Mouse (Mus musculus) kidney, adult 8-10 months (tissue): Measurements from ENCODE around the gene Gm11172.
"Not testable (repeated sequence)": the region's sequence is repeated elsewhere in the genome, so short reads cannot be mapped to it uniquely, and the experiment has no call there.

ENCODE experiments used
- DNase-seq, 2 experiments: peaks; one replicate each; pipeline ENCODE4 v3.0.0; 2022

Gene Gm11172

GRCm38 (mm10) chr16:10834911-10835587 lies 22.3 kb downstream of the Gm11172 start, which contains the start of gene Rmi2:
TSS of gene Rmi2 (plus strand) at chr16:10835059.
- peak; percentile 81 for DNase-seq

DNA sequence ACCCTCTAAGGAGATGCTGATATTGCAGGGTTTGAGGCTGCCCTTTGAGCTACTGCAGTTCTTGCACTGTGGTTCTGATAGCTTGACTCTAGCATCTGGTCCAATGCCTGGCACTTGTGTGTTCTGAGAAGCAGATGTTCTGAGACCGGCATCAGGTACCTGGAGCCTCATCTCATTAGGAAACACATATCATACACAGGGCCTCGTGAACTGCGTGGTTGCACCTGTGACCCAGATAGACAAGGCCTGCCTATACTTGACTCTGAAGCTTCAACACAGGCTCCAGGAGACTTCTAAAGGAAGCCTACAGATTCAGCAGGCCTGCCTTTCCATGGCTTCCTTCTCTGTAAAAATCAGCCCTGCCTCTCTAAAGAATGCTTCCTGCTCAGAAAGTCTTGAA lies 23.7 kb downstream of the Gm11172 start:
- DNase-seq, result no peak

- DNase-seq, result no peak
Measured at GRCm38 (mm10) chr16:10837250-10837649, 24.5 kb downstream of the Gm11172 start.

GRCm38 (mm10) chr16:10837903-10838302 lies 25.2 kb downstream of the Gm11172 start:
- no peak for DNase-seq

DNA sequence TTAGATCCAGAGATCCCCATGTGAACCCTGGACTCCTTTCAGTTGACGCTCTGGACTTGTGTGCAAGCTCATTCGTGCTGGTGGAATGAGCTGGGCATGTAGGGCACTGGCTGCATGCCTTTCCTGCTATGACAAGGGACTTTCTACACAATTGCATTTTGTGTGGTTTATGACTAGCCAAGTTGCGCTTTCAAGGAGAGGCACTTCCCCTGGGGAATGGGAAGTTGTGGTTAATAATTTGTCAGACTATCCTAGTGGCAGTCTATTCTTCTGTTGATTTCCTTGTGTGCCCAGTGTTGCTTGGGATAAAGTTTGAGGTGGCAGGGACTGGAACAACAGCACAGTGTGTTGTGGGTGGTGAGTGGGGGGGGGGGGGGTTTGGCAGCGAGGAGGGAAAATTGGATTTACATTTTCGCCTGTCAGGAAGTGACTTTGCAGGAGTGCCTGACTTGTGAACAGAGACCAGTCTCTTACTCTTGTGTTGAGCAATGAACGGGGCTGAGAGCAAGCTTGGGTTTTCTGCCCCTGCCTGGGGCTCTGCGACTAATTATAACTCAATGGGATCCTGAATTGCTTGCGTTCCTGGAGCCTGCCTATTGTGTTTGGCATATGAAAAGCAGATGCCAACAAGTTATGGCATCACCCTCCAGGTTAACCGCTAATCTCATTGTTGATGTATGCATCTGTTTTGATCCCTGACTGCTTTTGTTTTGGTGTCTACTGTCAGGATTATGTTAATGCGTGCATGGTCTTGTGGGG lies 26.0 kb downstream of the Gm11172 start:
- DNase-seq, result peak in 1 of 2 experiments; percentile 21

DNA sequence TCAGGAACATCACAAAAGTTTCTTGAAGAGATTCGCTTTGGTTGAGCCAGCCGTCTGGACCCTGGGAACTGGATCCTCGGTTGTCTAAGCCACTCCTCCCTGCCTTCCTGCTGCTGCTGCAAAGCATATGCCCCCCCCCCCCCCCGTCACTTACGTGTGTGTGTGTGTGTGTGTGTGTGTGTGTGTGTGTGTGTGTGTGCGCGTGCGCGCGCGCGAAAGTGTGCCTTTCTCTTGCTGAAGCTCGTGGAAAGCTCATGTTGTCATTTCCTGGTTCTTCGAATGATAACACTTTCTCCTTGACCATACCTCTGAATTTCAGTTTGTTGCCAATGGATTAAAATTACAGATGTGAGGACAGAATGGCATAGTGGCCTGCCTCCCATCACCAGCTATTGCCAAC lies 27.3 kb downstream of the Gm11172 start:
- DNase-seq, result no peak

- peak; percentile 42 to 55 for DNase-seq
Measured at GRCm38 (mm10) chr16:10842282-10842855, 29.7 kb downstream of the Gm11172 start.

- DNase-seq, result peak in 1 of 2 experiments; percentile 10
Measured at GRCm38 (mm10) chr16:10843486-10844318, 31.0 kb downstream of the Gm11172 start.

DNA sequence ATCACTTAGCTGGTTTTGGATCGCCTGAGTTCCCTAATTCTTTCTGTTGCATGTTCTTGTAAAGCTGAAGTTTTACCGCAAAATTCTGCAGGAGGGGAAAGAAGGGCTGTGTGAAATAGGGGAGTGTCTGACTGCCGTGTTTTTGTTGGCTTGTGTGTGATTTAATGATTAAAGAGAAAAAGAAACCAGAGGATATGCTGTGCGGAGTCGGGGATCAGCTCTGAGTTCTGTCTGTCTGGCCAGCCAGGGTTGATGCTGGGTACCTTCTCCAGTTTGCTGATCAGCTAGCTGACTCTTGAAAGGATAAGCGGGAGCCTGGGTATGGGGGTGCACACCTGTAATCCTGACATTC lies 31.6 kb downstream of the Gm11172 start:
- DNase-seq, result no peak

- DNase-seq, result no peak
Measured at GRCm38 (mm10) chr16:10845952-10846351, 33.2 kb downstream of the Gm11172 start.

- DNase-seq, result peak; percentile 59 to 77
Measured at GRCm38 (mm10) chr16:10846503-10846902, 33.8 kb downstream of the Gm11172 start.

DNA sequence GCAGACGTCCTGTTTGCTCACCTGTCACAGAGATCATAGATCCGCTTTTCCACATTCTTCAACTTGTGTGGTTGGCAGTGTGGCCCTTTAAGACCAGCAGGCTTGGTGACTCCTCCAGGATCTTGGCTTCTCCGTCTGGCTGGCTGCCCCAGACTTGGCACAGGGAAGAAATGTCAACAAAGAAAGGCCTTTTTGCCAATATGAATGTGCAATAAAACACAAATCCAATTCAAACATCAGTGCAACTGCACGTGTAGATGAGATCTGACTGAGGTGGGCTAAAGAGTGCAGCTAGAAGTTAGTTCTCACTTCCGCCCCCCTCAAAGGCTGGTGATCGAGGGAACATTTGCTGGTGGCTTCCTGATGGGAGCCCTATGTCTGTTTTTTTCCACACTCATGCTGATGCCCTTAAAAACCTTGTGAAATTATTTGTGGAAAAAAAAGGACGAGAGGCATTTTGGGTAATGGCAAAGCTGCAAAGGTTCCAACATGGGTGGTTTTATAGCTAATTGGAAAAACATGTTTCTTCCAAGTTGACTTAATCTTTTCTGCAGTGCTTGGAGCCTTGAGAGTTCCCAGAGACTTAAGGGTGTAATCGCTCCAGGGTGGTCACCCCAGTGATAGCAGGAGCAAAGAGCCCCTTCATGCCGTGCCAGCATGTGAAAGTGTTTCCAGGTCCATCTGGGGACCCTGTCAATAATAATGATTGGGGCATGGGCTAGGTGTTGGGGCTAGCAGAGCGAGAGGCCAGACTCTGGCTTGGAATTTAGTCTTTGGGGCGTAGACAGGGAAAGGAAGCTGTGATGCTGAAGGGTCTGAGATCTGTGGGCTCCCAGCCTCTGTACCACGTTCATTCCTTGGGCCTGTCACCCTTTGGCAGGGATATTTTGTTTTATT lies 37.5 kb downstream of the Gm11172 start:
- peak; percentile 71 to 78 for DNase-seq

GRCm38 (mm10) chr16:10850905-10851304 lies 38.2 kb downstream of the Gm11172 start:
- DNase-seq, result no peak

- not testable (repeated sequence) for DNase-seq
Measured at GRCm38 (mm10) chr16:10852216-10852615, 39.5 kb downstream of the Gm11172 start.

DNA sequence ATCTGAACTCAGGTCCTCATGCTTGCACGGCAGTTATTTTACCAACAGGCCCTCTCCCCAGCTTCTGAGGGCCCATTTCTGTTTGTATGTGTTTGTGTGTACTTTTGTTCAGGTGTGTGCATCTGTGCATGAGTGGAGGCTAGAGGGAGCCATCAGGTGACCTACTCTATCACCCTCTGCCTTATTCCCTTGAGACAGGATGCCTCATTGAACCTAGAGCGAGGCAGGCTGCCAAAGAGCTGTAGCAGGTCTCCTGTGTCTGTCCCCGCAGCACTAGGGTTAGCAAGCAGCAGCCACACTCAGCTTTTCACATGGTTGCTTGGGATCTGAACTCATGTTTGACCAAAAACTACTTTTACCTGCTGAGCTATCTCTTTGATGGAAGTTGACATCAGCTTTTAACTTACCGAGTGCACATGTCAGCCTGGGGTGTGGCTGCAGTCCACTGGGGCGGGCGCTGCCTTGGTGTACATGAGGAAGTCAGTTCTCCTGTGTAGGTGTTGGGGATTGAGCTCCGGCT lies 47.1 kb downstream of the Gm11172 start:
- no peak for DNase-seq

GRCm38 (mm10) chr16:10861408-10861807 lies 48.7 kb downstream of the Gm11172 start:
- no peak for DNase-seq
